In the genomic region with DNA sequence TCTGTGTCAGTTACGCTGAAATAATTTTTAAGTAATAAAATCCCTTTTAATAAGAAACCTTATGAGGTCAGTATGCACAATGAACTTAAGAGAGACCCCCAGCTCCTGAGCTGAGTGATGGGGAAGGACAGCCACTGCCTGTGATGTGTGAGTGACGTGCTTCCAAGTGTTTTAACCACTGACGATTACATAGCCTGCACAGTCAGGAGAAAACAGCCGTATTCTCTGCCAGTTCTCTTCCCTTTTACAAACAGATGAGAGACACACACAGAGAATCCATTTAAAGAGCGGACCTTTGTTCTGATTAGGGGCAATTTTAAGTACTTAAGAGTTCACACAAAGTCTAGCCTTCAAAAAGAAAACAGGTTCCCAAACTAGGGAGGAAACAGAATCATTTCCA, we compare ENCODE assay signal across 8 mouse cellular contexts. TPM values are rescaled to one million over a fixed set of nuclear protein-coding genes. Genes with fewer than 3 reads are reported as not detected.
DNase-seq lines count a peak whose midpoint lies in the region; ATAC-seq and TF ChIP-seq lines count a peak whose summit lies in the region.

No protein-coding gene starts in this region.

- no peak for TF ChIP-seq CTCF in kidney, postnatal 0 days (IDR thresholded peaks at IDR 0.05; ENCODE audit: low read depth)

- 55% methylated on average over 5 of the region's 5 CpGs for WGBS in kidney, postnatal 0 days
- 37% methylated on average over 5 of the region's 5 CpGs for WGBS in embryonic facial prominence, embryonic 15.5 days
- 48% methylated on average over 5 of the region's 5 CpGs for WGBS in intestine, embryonic 14.5 days
- WGBS in midbrain, embryonic 16.5 days: 27% methylated on average over 5 of the region's 5 CpGs

- H3K4me2 ChIP-seq in kidney, postnatal 0 days (ENCODE audit: low read length): peak overlapping the region; percentile 65
- peak overlapping the region; percentile 89 for H3K4me2 ChIP-seq in embryonic facial prominence, embryonic 15.5 days (replicated peaks)
- peak overlapping the region; percentile 85 for H3K4me2 ChIP-seq in intestine, embryonic 14.5 days (ENCODE audit: low read length)
- peak overlapping the region; percentile 95 for H3K4me2 ChIP-seq in midbrain, embryonic 16.5 days (ENCODE audit: low read length)

- no peak overlapping the region for H3K9ac ChIP-seq in kidney, postnatal 0 days (ENCODE audit: low read depth, low read length)
- H3K9ac ChIP-seq in embryonic facial prominence, embryonic 15.5 days: no peak overlapping the region
- H3K9ac ChIP-seq in intestine, embryonic 14.5 days (ENCODE audit: low read length): no peak overlapping the region
- H3K9ac ChIP-seq in midbrain, embryonic 16.5 days (ENCODE audit: low read depth, low read length): peak overlapping the region; percentile 79

- H3K9me3 ChIP-seq in kidney, postnatal 0 days (replicated peaks; ENCODE audit: low read length): no peaks in the 10 kb centered on the region
- H3K9me3 ChIP-seq in embryonic facial prominence, embryonic 15.5 days (replicated peaks): no peaks in the 10 kb centered on the region
- H3K9me3 ChIP-seq in intestine, embryonic 14.5 days (ENCODE audit: control insufficient read depth, low read length): no peaks in the 10 kb centered on the region
- no peaks in the 10 kb centered on the region for H3K9me3 ChIP-seq in midbrain, embryonic 16.5 days (replicated peaks; ENCODE audit: control insufficient read depth, low read length, poor library complexity, severe bottlenecking)

- no peak for ATAC-seq in kidney, postnatal 0 days (replicated peaks; ENCODE audit: low FRiP score, low read depth)
- ATAC-seq in embryonic facial prominence, embryonic 15.5 days (ENCODE audit: insufficient number of reproducible peaks, low FRiP score, low TSS enrichment, low read depth): no peak
- ATAC-seq in intestine, embryonic 14.5 days (replicated peaks; ENCODE audit: low FRiP score, low TSS enrichment, low read depth): no peak
- ATAC-seq in midbrain, embryonic 16.5 days: peak; percentile 74

- DNase-seq in kidney, postnatal 0 days (ENCODE audit: low spot score): no peak
- DNase-seq in kidney, adult 18-20 months: no peak
- no peak for DNase-seq in intestine, embryonic 14.5 days (ENCODE audit: low spot score)
- no peak for DNase-seq in thymus, postnatal 4 days
- no peak for DNase-seq in layer of hippocampus, postnatal 36 days
- DNase-seq in spleen, adult 12 weeks (ENCODE audit: low spot score): no peak

- no peak overlapping the region for H3K27ac ChIP-seq in kidney, postnatal 0 days
- no peak overlapping the region for H3K27ac ChIP-seq in embryonic facial prominence, embryonic 15.5 days (replicated peaks)
- no peak overlapping the region for H3K27ac ChIP-seq in intestine, embryonic 14.5 days (ENCODE audit: low read depth)
- H3K27ac ChIP-seq in midbrain, embryonic 16.5 days (ENCODE audit: low read length): no peak overlapping the region; the same call in 1 of the 2 replicates

- H3K36me3 ChIP-seq in kidney, postnatal 0 days (ENCODE audit: insufficient read depth, low read length): no peaks in the 10 kb centered on the region
- no peaks in the 10 kb centered on the region for H3K36me3 ChIP-seq in embryonic facial prominence, embryonic 15.5 days
- no peaks in the 10 kb centered on the region for H3K36me3 ChIP-seq in intestine, embryonic 14.5 days (ENCODE audit: control insufficient read depth, insufficient read depth, low read length)
- no peaks in the 10 kb centered on the region for H3K36me3 ChIP-seq in midbrain, embryonic 16.5 days (ENCODE audit: control insufficient read depth, insufficient read depth, low read length)

- H3K4me1 ChIP-seq in kidney, postnatal 0 days (replicated peaks; ENCODE audit: insufficient read depth, low read length): no peaks in the 10 kb centered on the region
- peaks cover 8% of the 10 kb centered on the region for H3K4me1 ChIP-seq in embryonic facial prominence, embryonic 15.5 days
- 0 out of 2 replicates have a peak, but pooled peaks cover 5% of the 10 kb centered on the region for H3K4me1 ChIP-seq in intestine, embryonic 14.5 days (replicated peaks; ENCODE audit: control insufficient read depth, insufficient read depth, low read length)
- peaks cover 6% of the 10 kb centered on the region; the same call in 1 of the 2 replicates for H3K4me1 ChIP-seq in midbrain, embryonic 16.5 days (ENCODE audit: control insufficient read depth, insufficient read depth, low read length)

- no peaks in the 10 kb centered on the region for H3K27me3 ChIP-seq in kidney, postnatal 0 days (ENCODE audit: insufficient read depth, low read length)
- peaks cover 10% of the 10 kb centered on the region; the same call in 1 of the 2 replicates for H3K27me3 ChIP-seq in embryonic facial prominence, embryonic 15.5 days
- peaks cover 5% of the 10 kb centered on the region; the same call in 1 of the 2 replicates for H3K27me3 ChIP-seq in intestine, embryonic 14.5 days (replicated peaks; ENCODE audit: control insufficient read depth, insufficient read depth, low read length)
- H3K27me3 ChIP-seq in midbrain, embryonic 16.5 days (ENCODE audit: control insufficient read depth, insufficient read depth, low read depth, low read length): no peaks in the 10 kb centered on the region

- no peak overlapping the region for H3K4me3 ChIP-seq in kidney, postnatal 0 days (replicated peaks; ENCODE audit: low read depth, low read length)
- no peak overlapping the region for H3K4me3 ChIP-seq in embryonic facial prominence, embryonic 15.5 days (replicated peaks)
- no peak overlapping the region for H3K4me3 ChIP-seq in intestine, embryonic 14.5 days (ENCODE audit: low read depth, low read length)
- peak overlapping the region; percentile 57 for H3K4me3 ChIP-seq in midbrain, embryonic 16.5 days (ENCODE audit: low read depth, low read length)

RNA-seq across cellular contexts. Expression of gene Fgl2, which starts 0.5 kb away (rescaled TPM):
- 11.1 and 11.9 TPM in 2 replicates for polyA plus RNA-seq in kidney, postnatal 0 days (2015; fragmentation: Nextera tagmentation; extraction: Ambion mirVana)
- 3.1 and 3.6 TPM in 2 replicates for polyA plus RNA-seq in embryonic facial prominence, embryonic 15.5 days (2015; fragmentation: Nextera tagmentation; extraction: Ambion mirVana)
- polyA plus RNA-seq in intestine, embryonic 14.5 days (2014; fragmentation: Nextera tagmentation; extraction: Ambion mirVana): 8.1 and 8.6 TPM in 2 replicates
- polyA plus RNA-seq in midbrain, embryonic 16.5 days (2015; fragmentation: Nextera tagmentation; extraction: Ambion mirVana): 1.9 and 2.3 TPM in 2 replicates
- total RNA-seq in layer of hippocampus, postnatal 36 days (2021): 1 to 10 TPM; 1.7 to 1.9 TPM

RNA-seq across cellular contexts. Expression of gene Ccdc146, which starts 52.6 kb away (rescaled TPM):
- 0.09 TPM in 1 of 2 replicates, not detected in the other for polyA plus RNA-seq in kidney, postnatal 0 days (2015; fragmentation: Nextera tagmentation; extraction: Ambion mirVana)
- 3.5 and 7.5 TPM in 2 replicates for polyA plus RNA-seq in embryonic facial prominence, embryonic 15.5 days (2015; fragmentation: Nextera tagmentation; extraction: Ambion mirVana)
- 0.47 and 0.76 TPM in 2 replicates for polyA plus RNA-seq in intestine, embryonic 14.5 days (2014; fragmentation: Nextera tagmentation; extraction: Ambion mirVana)
- polyA plus RNA-seq in midbrain, embryonic 16.5 days (2015; fragmentation: Nextera tagmentation; extraction: Ambion mirVana): 0.67 and 0.90 TPM in 2 replicates
- under 1 TPM; 0.15 to 0.51 TPM for total RNA-seq in layer of hippocampus, postnatal 36 days (2021)

RNA-seq across cellular contexts. Expression of gene Fam185a, which starts 52.8 kb away (rescaled TPM):
- 4.9 and 5.1 TPM in 2 replicates for polyA plus RNA-seq in kidney, postnatal 0 days (2015; fragmentation: Nextera tagmentation; extraction: Ambion mirVana)
- 5.7 and 6.5 TPM in 2 replicates for polyA plus RNA-seq in embryonic facial prominence, embryonic 15.5 days (2015; fragmentation: Nextera tagmentation; extraction: Ambion mirVana)
- 10.8 and 11.1 TPM in 2 replicates for polyA plus RNA-seq in intestine, embryonic 14.5 days (2014; fragmentation: Nextera tagmentation; extraction: Ambion mirVana)
- 10.0 and 11.0 TPM in 2 replicates for polyA plus RNA-seq in midbrain, embryonic 16.5 days (2015; fragmentation: Nextera tagmentation; extraction: Ambion mirVana)
- total RNA-seq in layer of hippocampus, postnatal 36 days (2021): 10 to 100 TPM; 12.3 to 13.2 TPM
